Mouse (Mus musculus): ENCODE measurements around the gene Fam110c.

Gene Fam110c

GRCm38 (mm10) chr12:31101821-31102220, 28.2 kb downstream of the Fam110c start:
- no peak for DNase-seq (ENCODE audit: low spot score in 2 of 2)

GRCm38 (mm10) chr12:31116005-31116466, 42.4 kb downstream of the Fam110c start:
- DNase-seq (ENCODE audit: low spot score in 2 of 2): peak; percentile 25 to 61

GRCm38 (mm10) chr12:31120535-31120934, 46.9 kb downstream of the Fam110c start:
- DNase-seq (ENCODE audit: low spot score in 2 of 2): no peak

GRCm38 (mm10) chr12:31122892-31123622, 49.4 kb downstream of the Fam110c start:
- DNase-seq (ENCODE audit: low spot score in 2 of 2): no peak

GRCm38 (mm10) chr12:31126071-31126470, 52.4 kb downstream of the Fam110c start:
- DNase-seq (ENCODE audit: low spot score in 2 of 2): no peak

- DNase-seq (ENCODE audit: low spot score in 2 of 2): no peak
These were observed 55.9 kb downstream of the Fam110c start for GRCm38 (mm10) chr12:31129548-31129947.

Data from frontal cortex, postnatal 36 days (tissue).